Mouse (Mus musculus) T-helper 2 cell (primary cell): ENCODE measurements around the gene Slc7a7.
"Not testable (repeated sequence)": the region's sequence is repeated elsewhere in the genome, so short reads cannot be mapped to it uniquely, and the experiment has no call there.

ENCODE experiments used
- in situ Hi-C: fragments of 300-600 bp; cut with MboI, MseI; formaldehyde crosslinking; loops from one replicate; pipeline ENCODE4 v1.15.1; 2025; ENCODE audit warnings: high pct_unique_total_duplicates

The Slc7a7 gene

DNA sequence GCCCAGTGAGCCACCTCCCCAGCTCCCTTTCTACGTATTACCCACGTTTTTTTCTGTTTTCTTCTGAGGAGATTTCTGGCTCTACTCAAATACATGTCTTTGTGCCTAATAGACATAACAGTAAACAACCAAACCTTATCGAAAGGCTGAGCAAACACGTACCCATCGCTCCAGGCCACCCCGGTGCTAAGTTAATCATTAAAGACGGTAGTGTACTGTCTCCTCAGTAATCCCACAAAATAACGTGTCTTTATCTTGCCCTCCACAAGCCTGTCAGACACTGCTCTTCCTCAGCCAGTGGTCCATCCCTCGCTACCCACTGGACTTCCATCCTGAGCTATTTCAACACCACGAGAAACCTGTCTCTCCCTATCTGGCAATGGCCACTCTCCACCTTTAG, 35.8 kb downstream of the Slc7a7 start:
- in situ Hi-C loops: loop anchor here (10.0 kb wide), 1 partner anchor 363 kb away; no protein-coding TSS in a partner anchor

DNA sequence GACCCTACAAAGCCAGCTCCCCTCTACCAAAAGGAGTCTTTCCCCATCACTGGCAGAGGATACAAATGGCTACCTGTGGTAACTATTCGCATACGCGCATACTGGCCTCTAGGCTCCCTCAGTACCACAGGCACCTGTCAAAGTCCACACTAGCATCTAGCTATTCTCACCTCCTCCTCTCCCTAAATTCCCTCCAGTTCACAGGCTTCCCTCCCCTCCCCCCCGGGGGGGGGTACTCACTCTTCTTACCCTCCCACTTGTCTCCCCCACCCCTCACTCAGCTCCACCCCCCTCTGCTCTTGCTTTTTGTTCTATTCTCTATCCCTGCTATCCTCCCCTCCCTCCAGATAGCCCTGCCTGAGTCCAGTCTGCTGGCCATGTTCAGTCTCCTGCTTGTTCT, 37.0 kb downstream of the Slc7a7 start:
- in situ Hi-C loops: loop anchor here (10.0 kb wide), 1 partner anchor 364 kb away; no protein-coding TSS in a partner anchor

DNA sequence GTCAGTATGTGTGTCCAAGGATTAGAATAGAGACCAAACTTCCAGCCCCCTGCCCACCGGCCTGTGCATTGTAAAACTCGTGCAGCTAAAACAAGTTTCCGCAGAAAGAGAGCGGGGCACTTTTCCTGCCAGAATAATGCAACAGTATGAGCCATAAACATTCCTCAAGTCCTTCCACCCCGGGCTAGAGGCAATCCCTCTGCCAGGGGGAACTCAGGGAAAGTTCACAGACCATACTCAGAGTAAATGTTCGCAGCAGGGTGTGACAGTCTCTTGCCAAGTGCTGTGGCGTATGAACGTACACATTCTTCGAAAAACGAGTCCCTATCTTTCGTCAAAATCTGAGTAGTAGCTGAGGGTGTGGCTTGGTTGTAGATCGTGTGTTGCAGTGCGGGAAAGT, 38.0 kb downstream of the Slc7a7 start:
- in situ Hi-C loops: no loop called here

DNA sequence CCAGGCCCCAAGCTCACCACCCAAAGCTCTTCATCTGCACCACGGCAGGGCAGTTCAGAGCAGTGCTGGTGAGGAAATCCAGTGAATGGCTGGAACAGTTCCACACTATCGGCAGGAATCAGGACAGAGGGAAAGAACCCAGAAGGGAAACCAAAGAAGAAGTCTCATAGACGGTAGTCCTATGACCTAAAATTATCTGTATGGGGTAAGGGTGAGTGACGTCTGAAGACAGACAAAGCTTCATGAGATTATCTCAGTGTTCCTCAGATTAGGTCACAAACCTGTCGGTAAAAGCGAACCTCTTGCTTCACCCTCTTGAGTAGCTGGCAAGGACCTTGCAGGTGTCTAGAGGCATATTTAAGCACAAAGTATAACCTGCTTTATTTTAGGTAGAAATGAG, 40.4 kb downstream of the Slc7a7 start:
- in situ Hi-C loops: no loop called here

DNA sequence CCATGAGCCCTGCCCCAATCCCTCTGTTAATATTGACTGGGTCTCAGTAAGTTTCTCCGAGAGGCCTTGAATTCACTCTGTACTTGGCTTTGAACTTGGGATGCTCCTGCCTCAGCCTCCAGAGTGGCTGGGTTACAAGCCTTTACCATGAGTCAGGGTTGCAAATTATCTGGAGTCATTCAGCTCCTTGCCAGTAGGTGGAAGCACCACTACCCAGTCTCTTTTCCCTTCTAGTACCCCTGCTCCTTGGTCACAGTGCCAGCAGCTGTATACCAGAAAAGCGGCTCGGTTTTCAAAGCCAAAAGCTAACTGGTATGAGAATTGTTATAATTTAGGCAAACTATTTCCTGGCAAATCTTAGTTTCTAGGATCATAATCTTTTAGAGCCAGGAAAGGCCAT, 41.7 kb downstream of the Slc7a7 start:
- in situ Hi-C loops: no loop called here

DNA sequence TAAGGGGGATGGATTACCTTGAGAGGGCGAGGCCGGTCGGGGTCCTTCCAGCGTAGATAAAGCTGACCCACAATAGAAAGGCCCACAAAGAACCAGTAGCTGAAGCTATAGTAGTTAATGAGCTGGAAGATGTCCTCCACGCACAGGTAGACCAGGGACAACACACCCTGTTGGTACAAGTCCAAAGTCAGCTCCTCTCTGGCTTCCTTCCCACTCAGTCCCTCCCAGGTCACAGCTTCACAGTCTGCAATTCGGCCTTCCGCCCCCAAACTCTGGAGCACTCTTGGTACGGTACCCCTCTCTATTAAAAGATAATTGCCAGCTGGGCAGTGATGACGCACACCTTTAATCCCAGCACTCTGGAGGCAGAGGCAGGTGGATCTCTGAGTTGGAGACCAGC, 44.7 kb downstream of the Slc7a7 start:
- in situ Hi-C loops: no loop called here

DNA sequence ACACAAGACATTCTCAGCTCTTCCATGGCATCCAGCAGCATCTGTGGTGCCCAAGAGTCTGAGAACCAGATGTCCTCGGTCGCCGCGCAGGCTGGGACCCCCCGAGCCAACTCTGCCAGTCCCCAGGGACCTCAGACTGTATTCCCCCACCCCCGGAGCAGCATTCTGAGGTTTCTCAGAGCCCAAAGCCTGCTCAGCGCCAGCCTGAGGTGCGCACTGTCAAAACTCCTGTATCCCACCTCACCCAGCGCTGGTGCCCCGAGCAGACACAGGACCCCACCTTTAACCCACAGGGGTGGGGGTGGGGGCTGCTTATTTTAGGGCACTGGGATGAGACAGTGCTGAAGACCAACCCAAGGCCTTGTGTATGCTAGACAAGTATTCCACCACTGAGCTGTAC, 46.1 kb downstream of the Slc7a7 start:
- in situ Hi-C loops: no loop called here

DNA sequence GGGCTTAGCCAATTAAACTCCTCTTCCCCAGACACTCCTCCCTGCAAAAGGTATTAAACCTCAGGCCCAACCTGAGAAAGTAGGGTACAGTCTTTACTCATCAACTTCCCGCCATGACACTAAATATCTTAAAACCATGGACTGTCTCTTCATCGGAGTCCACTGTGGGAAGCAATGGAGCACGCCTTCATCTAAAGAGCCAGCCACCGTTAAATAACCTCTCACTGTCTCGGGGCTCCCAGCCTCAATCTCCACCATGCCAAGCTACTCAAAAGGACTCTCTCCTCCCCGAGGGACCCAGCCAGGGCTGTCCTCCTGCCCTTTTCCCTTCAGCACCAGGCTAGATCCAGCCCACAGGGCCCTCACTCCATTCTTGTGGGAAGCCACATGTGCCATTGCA, 47.0 kb downstream of the Slc7a7 start:
- in situ Hi-C loops: no loop called here

DNA sequence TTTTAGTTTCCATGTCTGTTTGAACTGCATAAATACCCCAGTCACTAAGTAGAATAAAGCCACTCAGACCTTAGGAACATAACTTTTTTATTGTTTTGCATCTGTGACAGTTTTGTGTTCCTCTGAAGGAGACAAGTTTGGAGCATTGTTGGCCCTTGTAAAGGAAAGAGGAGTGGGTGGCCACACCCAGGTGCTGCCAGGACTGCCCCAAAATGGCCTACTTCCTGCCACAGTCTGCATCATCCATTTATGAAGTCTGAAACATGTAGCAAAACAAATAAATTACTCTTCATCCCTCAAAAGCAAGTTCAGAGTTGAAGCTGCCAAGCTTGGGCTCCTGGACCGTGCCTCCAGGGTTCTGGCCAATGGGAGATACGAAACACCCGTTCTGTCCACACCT, 48.2 kb downstream of the Slc7a7 start:
- in situ Hi-C loops: no loop called here

DNA sequence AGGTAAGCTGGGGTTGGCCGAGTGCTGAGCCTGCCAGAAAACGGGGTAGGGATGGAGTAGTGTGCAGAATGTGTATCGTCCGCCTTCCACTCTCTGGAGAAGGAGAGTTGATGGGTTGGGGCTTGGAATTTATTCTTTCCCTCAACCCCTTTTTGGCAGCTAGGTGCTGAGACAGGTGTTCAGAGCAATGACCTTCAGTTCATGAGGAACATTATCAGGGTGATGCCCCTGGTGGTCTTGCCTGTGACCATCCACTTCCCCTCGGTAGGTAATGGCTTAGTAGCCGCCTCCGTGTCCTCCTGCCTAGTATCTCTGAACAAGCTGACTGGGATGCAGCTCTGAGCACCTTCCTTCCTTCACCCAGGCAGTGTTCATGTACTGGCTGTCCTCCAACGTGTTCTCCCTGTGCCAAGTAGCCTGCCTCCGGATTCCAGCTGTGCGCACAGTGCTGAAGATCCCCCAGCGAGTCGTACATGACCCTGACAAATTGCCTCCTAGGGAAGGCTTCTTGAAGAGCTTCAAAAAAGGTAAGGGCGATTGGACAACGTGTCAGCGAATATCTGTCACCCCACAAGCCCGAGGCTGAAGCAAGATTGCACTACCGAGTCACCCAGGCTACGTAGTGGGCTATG, 50.0 kb downstream of the Slc7a7 start:
- in situ Hi-C loops: no loop called here

DNA sequence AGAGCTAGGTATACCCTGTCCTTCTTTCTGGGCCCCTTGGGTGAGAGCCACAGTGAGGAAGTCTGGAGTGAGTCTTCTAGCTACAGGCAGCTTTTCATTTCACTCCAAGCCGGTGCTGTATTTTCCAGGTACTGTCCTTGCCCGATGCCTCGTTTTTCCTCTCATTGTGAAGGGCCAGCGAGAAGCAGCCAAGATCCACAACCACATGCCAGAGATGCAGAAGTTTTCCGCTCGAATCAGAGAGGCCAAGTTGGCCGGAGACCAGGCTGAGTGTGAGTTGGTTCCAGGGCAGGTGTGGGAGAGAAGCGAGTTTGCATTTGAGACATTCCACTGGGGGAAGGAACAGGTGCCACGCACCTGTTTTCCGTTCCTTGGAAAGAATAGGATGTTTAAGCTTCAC, 51.0 kb downstream of the Slc7a7 start:
- in situ Hi-C loops: no loop called here

DNA sequence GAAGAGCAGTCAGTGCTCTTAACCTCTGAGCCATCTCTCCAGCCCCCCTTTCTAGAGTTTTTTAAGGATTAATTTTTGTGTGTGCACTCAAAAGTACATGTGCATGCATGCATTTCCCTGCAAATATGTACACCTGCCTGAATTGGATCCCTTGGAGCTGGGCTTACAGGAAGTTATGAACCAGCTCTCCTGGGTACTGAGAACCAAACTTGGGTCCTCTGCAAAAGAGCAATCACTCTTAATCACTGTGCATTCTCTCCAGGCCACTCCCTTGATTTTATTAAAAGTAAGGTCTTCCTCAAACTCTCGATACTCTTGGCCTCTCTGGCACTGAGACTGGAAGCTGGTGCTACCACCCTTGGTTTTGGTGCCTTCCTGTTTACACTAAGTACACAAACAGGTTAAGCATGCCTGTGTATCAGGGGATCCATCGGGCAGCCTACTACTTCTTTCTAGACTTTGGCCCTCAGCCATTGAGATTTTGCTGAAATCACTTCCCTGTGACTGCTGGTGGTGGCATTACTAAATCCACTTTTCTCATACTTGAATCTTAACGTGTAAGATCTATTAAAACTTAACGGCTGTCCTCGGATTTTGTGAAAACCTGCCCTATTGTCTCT, 52.4 kb downstream of the Slc7a7 start:
- in situ Hi-C loops: no loop called here

DNA sequence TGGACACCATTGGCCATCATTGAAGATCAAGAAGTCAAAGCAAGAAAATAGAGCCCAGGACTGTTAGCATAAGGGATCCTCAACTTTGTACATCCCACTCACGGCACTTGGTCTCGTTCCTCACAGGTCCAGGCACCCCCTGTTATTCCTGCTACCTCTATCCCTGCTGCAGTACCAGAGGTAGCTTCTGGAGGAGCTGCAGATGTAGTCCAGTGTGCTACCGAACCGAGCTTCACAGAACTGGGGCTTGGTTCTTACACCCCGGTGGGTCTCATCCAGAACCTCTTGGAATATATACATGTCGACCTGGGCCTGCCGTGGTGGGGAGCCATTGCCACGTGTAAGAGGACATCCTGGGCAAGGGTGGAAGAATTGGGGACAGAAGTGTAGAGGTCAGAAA, 54.4 kb downstream of the Slc7a7 start:
- in situ Hi-C loops: no loop called here

DNA sequence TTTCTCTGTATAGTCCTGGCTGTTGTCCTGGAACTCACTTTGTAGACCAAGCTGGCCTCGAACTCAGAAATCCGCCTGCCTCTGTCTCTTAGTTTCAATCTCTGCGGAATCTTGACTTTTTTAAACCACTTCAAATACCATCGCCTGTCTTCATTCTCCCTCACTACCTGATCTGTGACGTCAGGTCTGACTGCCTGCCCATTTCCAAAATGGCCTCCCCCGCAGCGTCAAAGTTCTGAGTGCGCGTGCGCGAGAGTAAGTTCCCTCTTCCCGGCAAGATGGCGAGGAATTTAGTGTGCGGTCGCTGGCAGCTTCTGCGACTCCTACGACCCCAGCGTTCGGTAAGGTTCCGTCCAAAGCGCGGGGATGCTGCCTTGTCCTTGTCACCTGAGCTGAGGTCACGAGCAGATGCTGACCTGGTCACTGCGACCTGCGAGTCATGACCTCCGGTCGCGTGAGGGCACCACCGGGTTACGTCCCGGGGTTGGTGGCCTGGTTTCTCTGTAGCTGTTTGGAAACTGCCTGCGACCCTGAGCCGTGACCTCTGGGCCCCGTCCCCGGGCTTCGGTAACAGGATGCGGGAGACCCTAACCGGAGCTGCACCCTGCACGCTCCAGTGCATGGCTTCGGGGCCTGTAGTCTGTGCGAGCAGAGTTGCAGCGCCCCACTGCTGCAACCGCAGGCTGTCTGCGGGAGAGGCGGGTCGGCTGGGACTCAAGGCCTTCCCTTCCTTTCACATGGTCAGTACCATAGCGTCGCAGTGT, 56.8 kb downstream of the Slc7a7 start, which contains the start of gene Oxa1l:
Oxa1l (plus strand) TSS at position 258 of the 764 bp plus-strand sequence.
- in situ Hi-C loops: no loop called here

DNA sequence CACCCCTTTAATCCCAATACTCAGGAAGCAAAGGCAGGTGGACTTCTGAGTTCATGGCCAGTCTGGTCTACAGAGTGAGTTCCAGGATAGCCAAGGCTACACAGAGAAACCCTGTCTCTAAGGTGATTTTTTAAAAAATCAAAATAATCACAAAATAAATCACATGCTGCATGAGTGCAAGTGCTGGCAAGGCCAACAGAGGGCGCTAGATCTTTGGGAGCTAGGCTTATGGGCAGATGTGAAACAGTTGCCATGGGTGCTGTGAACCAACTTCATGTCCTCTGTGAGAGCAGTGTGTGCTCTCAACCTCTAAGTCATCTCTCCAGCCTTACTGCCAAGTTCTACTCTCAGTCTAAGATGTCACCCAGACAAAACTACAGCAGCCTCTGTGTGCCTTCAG, 63.2 kb downstream of the Slc7a7 start:
- in situ Hi-C loops: no loop called here

DNA sequence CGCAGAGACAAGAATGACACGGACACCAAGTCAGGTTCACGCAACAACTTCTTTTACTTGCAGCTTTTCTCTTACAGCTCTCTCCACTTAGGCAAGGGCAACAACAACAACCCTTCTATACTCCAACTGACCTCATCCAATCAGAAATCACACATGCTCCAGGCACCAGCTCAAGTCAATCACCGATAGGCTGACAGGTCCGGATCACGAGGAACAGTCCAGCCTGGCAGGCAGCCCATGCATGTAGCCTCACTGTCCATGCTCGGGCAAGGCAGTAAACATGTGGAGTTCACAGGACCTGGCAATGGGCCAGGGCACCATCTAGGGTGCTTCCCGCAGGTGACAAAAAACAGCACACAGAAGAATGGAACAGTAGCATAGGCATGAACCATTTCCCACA, 65.3 kb downstream of the Slc7a7 start:
- in situ Hi-C loops: no loop called here

DNA sequence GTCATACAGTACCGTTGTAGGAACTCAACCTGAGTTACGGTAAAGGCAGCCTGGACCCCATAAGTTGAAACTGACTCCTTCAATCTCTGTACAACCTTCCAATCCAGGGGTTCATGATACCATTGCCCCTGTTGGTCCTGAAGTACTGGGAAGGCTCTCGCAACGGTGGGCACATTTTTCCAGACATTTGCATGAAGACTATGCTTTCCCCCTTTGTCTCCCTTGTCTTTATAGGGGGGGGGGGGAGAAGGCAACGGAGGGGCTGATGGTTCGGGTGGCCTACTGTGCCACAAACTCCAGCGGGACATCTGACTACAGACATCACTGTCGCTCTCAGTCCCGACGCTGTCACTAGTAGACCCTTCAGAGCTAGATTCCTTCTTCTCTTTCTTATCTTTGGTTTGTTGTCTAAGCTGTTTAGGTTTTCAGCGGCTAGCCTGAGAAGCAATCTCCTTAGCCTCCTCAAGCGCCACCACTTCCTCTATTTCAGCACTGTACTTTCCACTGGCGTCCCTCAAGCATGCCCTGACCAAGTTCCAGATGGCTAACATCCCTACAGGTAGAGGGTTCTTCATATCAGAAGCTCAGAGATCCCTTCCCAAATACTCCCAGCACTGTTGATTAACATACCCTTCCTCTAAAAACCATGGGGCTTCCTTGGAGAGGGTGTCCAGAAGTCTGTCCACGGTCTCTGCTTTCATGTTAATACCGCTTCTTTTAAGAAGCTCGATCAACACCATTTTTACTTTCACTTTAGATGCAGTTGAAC, 66.6 kb downstream of the Slc7a7 start:
- in situ Hi-C loops: not testable (repeated sequence)

DNA sequence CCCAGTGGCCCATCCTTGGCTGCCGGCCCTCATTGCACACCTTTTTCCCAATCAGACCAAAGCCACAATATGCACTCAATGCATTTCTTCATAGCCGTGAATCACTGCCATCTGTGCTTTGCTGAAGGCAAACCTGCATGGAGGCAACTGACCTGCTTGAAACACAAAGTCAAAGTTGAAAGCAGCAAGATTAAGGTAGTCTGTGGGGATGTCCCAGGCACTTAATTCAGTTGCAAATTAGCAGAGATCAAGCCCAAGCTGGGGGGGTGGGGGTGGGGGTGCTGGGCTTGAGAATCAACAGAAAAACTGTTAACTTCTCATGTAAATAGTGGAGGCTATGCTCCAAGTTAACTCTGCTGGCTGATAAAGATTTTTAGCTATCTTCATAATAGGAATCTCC, 75.8 kb downstream of the Slc7a7 start:
- in situ Hi-C loops: not testable (repeated sequence)

DNA sequence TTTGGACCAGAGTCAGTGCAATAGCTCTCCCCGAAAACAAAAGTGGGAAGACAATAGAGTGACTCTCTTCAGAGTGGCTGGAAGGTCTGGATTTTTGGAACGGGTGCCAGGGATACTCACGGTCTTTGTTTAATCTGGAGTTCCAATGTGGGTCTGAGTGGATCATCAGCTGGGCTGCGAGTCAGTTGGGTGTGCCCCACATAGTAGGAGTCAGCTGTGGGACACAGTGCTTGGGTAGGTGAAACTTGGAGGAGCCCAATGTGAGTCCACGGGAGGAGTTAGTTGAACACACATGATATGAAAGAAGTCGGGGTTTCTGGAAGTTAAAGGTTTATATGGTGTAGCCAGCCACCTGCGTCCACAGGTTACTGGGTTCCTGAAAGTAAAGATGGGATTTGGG, 76.7 kb downstream of the Slc7a7 start:
- in situ Hi-C loops: no loop called here

DNA sequence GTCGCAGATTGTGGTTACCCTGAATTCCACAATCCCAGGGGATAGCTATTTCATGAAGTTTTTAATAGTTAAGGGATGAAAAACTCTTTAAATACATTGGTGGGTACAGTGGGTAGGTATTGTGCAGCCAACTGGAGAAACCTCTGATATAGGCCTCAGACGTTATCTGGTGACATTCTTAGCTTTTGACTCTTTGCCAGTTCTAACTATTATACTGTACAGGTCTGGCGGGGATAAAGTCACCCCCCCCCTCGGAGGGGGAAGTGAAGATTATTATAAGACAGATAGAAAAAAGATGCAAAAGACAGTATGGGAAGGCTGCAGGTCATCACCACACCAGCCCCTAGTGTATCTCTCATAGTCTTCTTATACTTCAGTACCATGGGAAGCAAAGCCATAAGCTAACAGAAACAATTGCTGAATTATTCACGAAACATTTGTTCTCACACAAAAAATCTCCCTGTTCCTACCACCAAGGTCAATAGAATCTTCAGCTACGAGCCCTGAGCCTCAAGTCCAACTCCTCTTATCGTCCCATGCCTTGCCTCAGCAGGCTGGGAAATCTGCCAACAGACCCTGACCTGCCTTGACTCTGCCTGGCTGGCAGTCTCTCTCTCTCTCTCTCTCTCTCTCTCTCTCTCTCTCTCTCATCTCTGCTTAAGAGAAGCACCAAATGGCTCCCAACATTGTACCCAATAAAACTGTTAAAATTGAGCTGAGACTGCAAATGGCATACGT, 84.0 kb downstream of the Slc7a7 start:
- in situ Hi-C loops: no loop called here
